Mouse (Mus musculus) neural tube, embryonic 13.5 days (tissue): ENCODE measurements around the gene Dph1. TPM values are rescaled to one million over a fixed set of nuclear protein-coding genes. Genes with fewer than 3 reads are reported as not detected.
A peak's percentile ranks its signal among the peaks of the same experiment; 100 is the strongest.
"Not testable (repeated sequence)": the region's sequence is repeated elsewhere in the genome, so short reads cannot be mapped to it uniquely, and the experiment has no call there.

ENCODE experiments used
- ATAC-seq: fragments of 200-750 bp; cut with Nextera tagmentation; 2 replicates; pipeline ENCODE4 v1.8.0; 2017; ENCODE audit warnings: low read depth, mild to moderate bottlenecking, moderate TSS enrichment, moderate library complexity
- H3K27ac ChIP-seq: fragments of 300-500 bp; sonication (generic); replicated peaks from 2 replicates; pipeline ENCODE4 v1.5.1; 2015; ENCODE audit warnings: moderate library complexity, mild to moderate bottlenecking, inconsistent platforms
- H3K27me3 ChIP-seq: fragments of 300-500 bp; sonication (generic); 2 replicates; pipeline ENCODE4 v1.6.1; 2015; ENCODE audit warnings: mild to moderate bottlenecking, inconsistent platforms
- H3K36me3 ChIP-seq: fragments of 300-500 bp; sonication (generic); 2 replicates; pipeline ENCODE4 v1.6.1; 2015; ENCODE audit warnings: mild to moderate bottlenecking, inconsistent platforms
- H3K4me1 ChIP-seq: fragments of 300-500 bp; sonication (generic); replicated peaks from 2 replicates; pipeline ENCODE4 v1.6.1; 2015; ENCODE audit warnings: inconsistent platforms
- H3K4me2 ChIP-seq: fragments of 300-500 bp; sonication (generic); 2 replicates; pipeline ENCODE4 v1.6.1; 2015; ENCODE audit warnings: inconsistent platforms, mild to moderate bottlenecking, moderate library complexity
- H3K4me3 ChIP-seq: fragments of 300-500 bp; sonication (generic); 2 replicates; pipeline ENCODE4 v1.5.1; 2015; ENCODE audit warnings: mild to moderate bottlenecking, inconsistent platforms
- H3K9ac ChIP-seq: fragments of 300-500 bp; sonication (generic); 2 replicates; pipeline ENCODE4 v1.6.1; 2015; ENCODE audit warnings: moderate library complexity, mild to moderate bottlenecking, inconsistent platforms
- H3K9me3 ChIP-seq: fragments of 300-500 bp; sonication (generic); 2 replicates; pipeline ENCODE4 v1.6.1; 2016; ENCODE audit warnings: inconsistent platforms
- WGBS: fragments of 180-500 bp; shearing (Covaris S2); methylation state at CpG from one replicate; pipeline ENCODE4 v1.1.7; 2015; 5-methylcytosine and 5-hydroxymethylcytosine counted together
- polyA plus RNA-seq: library from polyadenylated mRNA; unstranded; fragments of >200 nt; fragmentation: Nextera tagmentation; extraction: Ambion mirVana; gene quantifications from 2 replicates; pipeline ENCODE4 v1.2.1, GENCODE M21; 2015

Dph1 gene
- polyA plus RNA-seq, 1 experiment from 2014 or later: 15.0 TPM

GRCm38 (mm10) chr11:75189713-75190370 is 1.2 kb downstream of the Dph1 start:
- H3K9me3 ChIP-seq: no peaks in the 10 kb centered on the region
- no peaks in the 10 kb centered on the region for H3K36me3 ChIP-seq
- peak overlapping the region; percentile 72 for H3K4me3 ChIP-seq
- under 1% methylated on average over 22 of the region's 22 CpGs for WGBS
- peaks cover 39% of the 10 kb centered on the region for H3K27me3 ChIP-seq
- H3K4me1 ChIP-seq: peaks cover 56% of the 10 kb centered on the region
- peak overlapping the region; percentile 74 for H3K9ac ChIP-seq
- H3K4me2 ChIP-seq: peak overlapping the region; percentile 82
- ATAC-seq: peak; percentile 21; the same call in 1 of the 2 replicates
- no peak overlapping the region for H3K27ac ChIP-seq

GRCm38 (mm10) chr11:75184986-75185385 is 6.1 kb downstream of the Dph1 start:
- Histone ChIP-seq H3K27me3 (no peaks in the 10 kb centered on the region), H3K4me1 (peaks cover 54% of the 10 kb centered on the region), H3K9me3 (no peaks in the 10 kb centered on the region), H3K27ac (peak overlapping the region; percentile 67), H3K9ac (peak overlapping the region; percentile 34; the same call in 1 of the 2 replicates), H3K4me3 (no peak overlapping the region), H3K4me2 (no peak overlapping the region), H3K36me3 (peaks cover 16% of the 10 kb centered on the region; the same call in 1 of the 2 replicates)
- 58% methylated on average over 1 of the region's 2 CpGs for WGBS
- no peak for ATAC-seq

GRCm38 (mm10) chr11:75184573-75184972 is 6.5 kb downstream of the Dph1 start:
- Histone ChIP-seq H3K4me1 (peaks cover 51% of the 10 kb centered on the region), H3K9ac (peak overlapping the region; percentile 34; the same call in 1 of the 2 replicates), H3K9me3 (no peaks in the 10 kb centered on the region), H3K4me3 (no peak overlapping the region), H3K27ac (peak overlapping the region; percentile 67), H3K36me3 (peaks cover 16% of the 10 kb centered on the region; the same call in 1 of the 2 replicates), H3K4me2 (no peak overlapping the region), H3K27me3 (no peaks in the 10 kb centered on the region)
- WGBS: 85% methylated on average over 5 of the region's 5 CpGs
- ATAC-seq: no peak

- peaks cover 16% of the 10 kb centered on the region; the same call in 1 of the 2 replicates for H3K36me3 ChIP-seq
- H3K9me3 ChIP-seq: no peaks in the 10 kb centered on the region
- ATAC-seq: no peak
- H3K4me2 ChIP-seq: no peak overlapping the region
- WGBS: 82% methylated on average over 2 of the region's 2 CpGs
- peaks cover 51% of the 10 kb centered on the region for H3K4me1 ChIP-seq
- H3K27ac ChIP-seq: peak overlapping the region; percentile 67
- H3K9ac ChIP-seq: 0 out of 2 replicates have a peak overlapping the region, but pooled peaks have one; percentile 34
- H3K27me3 ChIP-seq: no peaks in the 10 kb centered on the region
- no peak overlapping the region for H3K4me3 ChIP-seq
These were observed 7.0 kb downstream of the Dph1 start for GRCm38 (mm10) chr11:75183917-75184570.

- Histone ChIP-seq H3K4me1 (peaks cover 42% of the 10 kb centered on the region), H3K27ac (peak within 1 kb of the TSS; percentile 90), H3K36me3 (peaks cover 36% of the 10 kb centered on the region), H3K9ac (peak within 1 kb of the TSS; percentile 87), H3K27me3 (peaks cover 8% of the 10 kb centered on the region), H3K4me2 (peak within 1 kb of the TSS; percentile 98), H3K4me3 (peak within 1 kb of the TSS; percentile 82), H3K9me3 (no peaks in the 10 kb centered on the region)
- WGBS: under 1% methylated on average over 33 of the region's 33 CpGs
- ATAC-seq: peak; percentile 95
These were observed 12.3 kb downstream of the Dph1 start, which contains the start of gene Ovca2 for GRCm38 (mm10) chr11:75178672-75179208. Gene Ovca2, minus strand, starts transcription at chr11:75178835.

- Histone ChIP-seq H3K27ac (peak overlapping the region; percentile 90), H3K9ac (peak overlapping the region; percentile 87), H3K4me2 (peak overlapping the region; percentile 98), H3K4me3 (peak overlapping the region; percentile 82), H3K9me3 (no peaks in the 10 kb centered on the region), H3K27me3 (peaks cover 8% of the 10 kb centered on the region), H3K36me3 (peaks cover 36% of the 10 kb centered on the region), H3K4me1 (peaks cover 38% of the 10 kb centered on the region)
- WGBS: 50% methylated on average over 12 of the region's 12 CpGs
- ATAC-seq: no peak
These were observed 13.0 kb downstream of the Dph1 start for GRCm38 (mm10) chr11:75178011-75178410.

- H3K27me3 ChIP-seq: peaks cover 34% of the 10 kb centered on the region
- not testable (repeated sequence) for H3K9me3 ChIP-seq, ATAC-seq, H3K27ac ChIP-seq, H3K9ac ChIP-seq, H3K4me3 ChIP-seq
- 66% methylated on average over 6 of the region's 6 CpGs for WGBS
- H3K4me2 ChIP-seq: peak overlapping the region; percentile 91; the same call in 1 of the 2 replicates
- H3K36me3 ChIP-seq: peaks cover 20% of the 10 kb centered on the region
- peaks cover 59% of the 10 kb centered on the region for H3K4me1 ChIP-seq
These were observed 16.5 kb downstream of the Dph1 start for GRCm38 (mm10) chr11:75174574-75174973.

GRCm38 (mm10) chr11:75173799-75174165 is 17.3 kb downstream of the Dph1 start:
- H3K9ac ChIP-seq: peak overlapping the region; percentile 74
- H3K36me3 ChIP-seq: peaks cover 20% of the 10 kb centered on the region
- H3K4me2 ChIP-seq: peak overlapping the region; percentile 91
- H3K4me1 ChIP-seq: peaks cover 61% of the 10 kb centered on the region
- H3K4me3 ChIP-seq: peak overlapping the region; percentile 69
- H3K27ac ChIP-seq: peak overlapping the region; percentile 89
- H3K27me3 ChIP-seq: peaks cover 42% of the 10 kb centered on the region
- no peaks in the 10 kb centered on the region for H3K9me3 ChIP-seq
- 3% methylated on average over 15 of the region's 15 CpGs for WGBS
- no peak for ATAC-seq

GRCm38 (mm10) chr11:75173095-75173798 is 17.8 kb downstream of the Dph1 start:
- Histone ChIP-seq H3K27me3 (peaks cover 48% of the 10 kb centered on the region), H3K4me2 (peak overlapping the region; percentile 91), H3K9me3 (no peaks in the 10 kb centered on the region), H3K9ac (peak overlapping the region; percentile 74), H3K27ac (peak overlapping the region; percentile 89), H3K4me1 (peaks cover 65% of the 10 kb centered on the region), H3K36me3 (peaks cover 20% of the 10 kb centered on the region), H3K4me3 (peak overlapping the region; percentile 69)
- WGBS: under 1% methylated on average over 61 of the region's 71 CpGs
- ATAC-seq: peak; percentile 61

GRCm38 (mm10) chr11:75172151-75173094 is 18.6 kb downstream of the Dph1 start:
- H3K9me3 ChIP-seq: no peaks in the 10 kb centered on the region
- ATAC-seq: no peak; the same call in 1 of the 2 replicates
- under 1% methylated on average over 75 of the region's 75 CpGs for WGBS
- H3K36me3 ChIP-seq: peaks cover 16% of the 10 kb centered on the region
- peak overlapping the region; percentile 69 for H3K4me3 ChIP-seq
- H3K27ac ChIP-seq: peak overlapping the region; percentile 89
- peak overlapping the region; percentile 91 for H3K4me2 ChIP-seq
- H3K9ac ChIP-seq: peak overlapping the region; percentile 74
- H3K27me3 ChIP-seq: peaks cover 56% of the 10 kb centered on the region
- peaks cover 65% of the 10 kb centered on the region for H3K4me1 ChIP-seq
